Mouse (Mus musculus) heart, adult 11 months (tissue): ENCODE data around the gene Cep68.
"Not testable (repeated sequence)": the region's sequence is repeated elsewhere in the genome, so short reads cannot be mapped to it uniquely, and the experiment has no call there.

Experiments
- DNase-seq: peaks from one replicate; pipeline ENCODE4 v3.0.0; 2022

The Cep68 gene

GRCm38 (mm10) chr11:20241311-20241710 is 7.9 kb downstream of the Cep68 start:
- peak; percentile 84 for DNase-seq

- peak; percentile 87 for DNase-seq
Observed at GRCm38 (mm10) chr11:20240331-20240730, 8.9 kb downstream of the Cep68 start.

GRCm38 (mm10) chr11:20239279-20239861 is 9.9 kb downstream of the Cep68 start:
- DNase-seq, result peak; percentile 91

- peak; percentile 63 for DNase-seq
Observed at GRCm38 (mm10) chr11:20237976-20238375, 11.3 kb downstream of the Cep68 start.

GRCm38 (mm10) chr11:20237018-20237417 is 12.2 kb downstream of the Cep68 start:
- DNase-seq, result peak; percentile 78

GRCm38 (mm10) chr11:20234233-20234632 is 15.0 kb downstream of the Cep68 start:
- DNase-seq, result peak; percentile 84

GRCm38 (mm10) chr11:20232016-20232755 is 17.0 kb downstream of the Cep68 start:
- DNase-seq, result peak; percentile 90

GRCm38 (mm10) chr11:20231128-20231878 is 17.9 kb downstream of the Cep68 start:
- peak; percentile 99 for DNase-seq

- peak; percentile 88 for DNase-seq
Observed at GRCm38 (mm10) chr11:20230286-20230685, 18.9 kb downstream of the Cep68 start.

- DNase-seq, result peak; percentile 51
Observed at GRCm38 (mm10) chr11:20229311-20229710, 19.9 kb downstream of the Cep68 start.

- DNase-seq, result peak; percentile 87
Observed at GRCm38 (mm10) chr11:20228666-20229065, 20.6 kb downstream of the Cep68 start.

- DNase-seq, result peak; percentile 66
Observed at GRCm38 (mm10) chr11:20225938-20226337, 23.3 kb downstream of the Cep68 start.

- peak; percentile 64 for DNase-seq
Observed at GRCm38 (mm10) chr11:20224196-20224595, 25.0 kb downstream of the Cep68 start.

GRCm38 (mm10) chr11:20221671-20222070 is 27.6 kb downstream of the Cep68 start:
- not testable (repeated sequence) for DNase-seq

- no peak for DNase-seq
Observed at GRCm38 (mm10) chr11:20217227-20217626, 32.0 kb downstream of the Cep68 start.

GRCm38 (mm10) chr11:20216415-20216814 is 32.8 kb downstream of the Cep68 start:
- DNase-seq, result peak; percentile 78

GRCm38 (mm10) chr11:20214779-20215178 is 34.5 kb downstream of the Cep68 start:
- peak; percentile 76 for DNase-seq

GRCm38 (mm10) chr11:20211838-20212237 is 37.4 kb downstream of the Cep68 start:
- DNase-seq, result no peak

GRCm38 (mm10) chr11:20207589-20207988 is 41.6 kb downstream of the Cep68 start:
- DNase-seq, result no peak

GRCm38 (mm10) chr11:20206626-20207223 is 42.5 kb downstream of the Cep68 start:
- DNase-seq, result no peak

GRCm38 (mm10) chr11:20205538-20205937 is 43.7 kb downstream of the Cep68 start:
- DNase-seq, result peak; percentile 73

GRCm38 (mm10) chr11:20204870-20205446 is 44.3 kb downstream of the Cep68 start:
- peak; percentile 58 for DNase-seq

- no peak for DNase-seq
Observed at GRCm38 (mm10) chr11:20204321-20204720, 44.9 kb downstream of the Cep68 start.
